Mouse (Mus musculus): ENCODE data around the gene Psmd2. TPM values are rescaled to one million over a fixed set of nuclear protein-coding genes. Genes with fewer than 3 reads are reported as not detected.

The Psmd2 gene
- polyA plus RNA-seq, 1 experiment from 2014 or later = 520 TPM

DNA sequence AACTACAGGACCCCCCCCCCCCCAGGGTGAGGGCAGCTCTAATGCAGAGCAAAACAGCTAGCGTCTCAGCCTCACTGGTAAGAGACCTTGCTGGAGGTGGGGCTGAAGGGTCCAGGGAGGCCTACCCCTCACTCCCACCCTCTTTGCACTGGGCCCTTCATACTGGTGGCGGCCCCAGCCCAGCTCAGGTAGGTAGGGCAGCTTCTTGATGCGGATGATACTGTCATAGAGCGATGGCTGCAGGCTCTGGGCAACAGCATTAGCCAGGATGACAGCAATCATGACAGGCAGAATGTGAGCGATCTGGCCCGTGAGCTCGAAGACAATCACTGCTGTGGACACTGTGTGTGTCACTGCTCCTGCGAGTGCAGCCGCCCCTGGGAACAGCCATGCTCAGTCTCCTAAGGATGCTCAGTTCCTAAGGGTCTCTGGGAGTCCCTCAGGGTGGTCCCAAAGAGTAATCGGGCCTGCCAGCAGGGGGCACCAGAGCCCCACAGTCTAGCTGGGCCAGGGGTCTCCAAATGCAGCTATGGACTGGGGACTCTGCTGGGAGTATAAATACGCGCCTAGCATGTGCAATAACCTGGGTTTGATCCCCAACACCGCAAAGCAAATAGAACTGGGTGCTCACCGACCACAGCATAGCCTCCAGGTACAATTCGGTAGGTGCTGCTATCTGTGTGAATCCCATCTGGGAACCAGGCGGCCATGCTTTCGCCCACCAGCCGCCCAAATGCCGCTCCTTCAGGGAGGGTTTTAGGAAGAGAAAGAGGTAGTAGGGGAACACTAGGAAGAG, 57.7 kb downstream of the Psmd2 start:
- no peaks in the 10 kb centered on the region for H3K27me3 ChIP-seq (replicated peaks; ENCODE audit: low read depth, poor library complexity, severe bottlenecking)
- DNase-seq (ENCODE audit: low spot score) = peak; percentile 82
- no peak overlapping the region for H3K4me3 ChIP-seq
- H3K27ac ChIP-seq (replicated peaks) = no peak overlapping the region
- peaks cover 11% of the 10 kb centered on the region for H3K4me1 ChIP-seq
- H3K36me3 ChIP-seq (replicated peaks) = peaks cover 95% of the 10 kb centered on the region
- WGBS = 74% methylated on average over 19 of the region's 19 CpGs
- no peaks in the 10 kb centered on the region for H3K9me3 ChIP-seq

DNA sequence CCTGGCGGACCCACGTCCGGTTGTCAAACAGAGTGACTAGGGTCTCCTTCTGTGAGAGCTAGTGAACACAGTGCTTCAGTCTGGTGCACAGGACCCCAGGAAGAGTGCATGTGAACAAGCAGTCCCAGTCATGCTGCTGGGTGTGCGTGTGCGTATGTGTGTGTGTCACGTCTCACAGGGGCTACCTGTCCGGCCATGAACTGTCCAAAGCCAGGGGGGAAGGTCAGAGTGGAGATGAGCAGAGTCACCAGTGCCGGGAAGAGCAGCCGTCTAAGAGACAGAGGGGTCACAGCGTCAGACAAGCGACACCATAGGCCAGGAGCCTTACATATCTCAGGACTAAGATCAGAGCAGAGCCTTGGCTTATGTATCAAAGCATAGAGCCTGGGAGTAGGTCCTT, 58.9 kb downstream of the Psmd2 start:
- no peaks in the 10 kb centered on the region; the same call in 1 of the 2 replicates for H3K27me3 ChIP-seq (replicated peaks; ENCODE audit: low read depth, poor library complexity, severe bottlenecking)
- peaks cover 23% of the 10 kb centered on the region for H3K4me1 ChIP-seq
- no peak overlapping the region for H3K27ac ChIP-seq (replicated peaks)
- peaks cover 83% of the 10 kb centered on the region for H3K36me3 ChIP-seq (replicated peaks)
- no peak for DNase-seq (ENCODE audit: low spot score)
- H3K9me3 ChIP-seq = no peaks in the 10 kb centered on the region
- no peak overlapping the region for H3K4me3 ChIP-seq
- 92% methylated on average over 11 of the region's 11 CpGs for WGBS

DNA sequence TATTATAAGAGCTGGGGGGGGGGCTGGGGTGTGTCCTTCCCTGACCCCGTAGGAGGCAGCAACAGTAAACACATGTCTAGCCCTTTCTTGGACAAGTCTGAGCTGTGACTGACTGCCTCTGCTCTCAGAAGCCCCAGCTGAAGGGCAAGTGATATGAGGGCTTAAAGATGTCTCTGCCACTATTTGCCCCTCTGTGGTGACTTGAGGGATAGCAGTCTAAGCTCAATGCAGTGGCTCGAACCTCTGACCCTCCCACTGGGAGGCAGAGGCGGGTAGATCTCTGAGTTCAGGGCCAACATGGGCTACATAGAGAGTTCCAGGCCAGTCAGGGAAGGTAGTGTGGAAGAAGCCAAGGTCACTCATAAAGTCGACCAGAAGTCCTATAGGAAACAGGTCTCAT, 59.4 kb downstream of the Psmd2 start:
- peaks cover 27% of the 10 kb centered on the region for H3K4me1 ChIP-seq
- no peaks in the 10 kb centered on the region; the same call in 1 of the 2 replicates for H3K27me3 ChIP-seq (replicated peaks; ENCODE audit: low read depth, poor library complexity, severe bottlenecking)
- H3K4me3 ChIP-seq = no peak overlapping the region
- no peaks in the 10 kb centered on the region for H3K9me3 ChIP-seq
- DNase-seq (ENCODE audit: low spot score) = no peak
- no peak overlapping the region for H3K27ac ChIP-seq (replicated peaks)
- 89% methylated on average over 4 of the region's 4 CpGs for WGBS
- H3K36me3 ChIP-seq (replicated peaks) = peaks cover 79% of the 10 kb centered on the region

DNA sequence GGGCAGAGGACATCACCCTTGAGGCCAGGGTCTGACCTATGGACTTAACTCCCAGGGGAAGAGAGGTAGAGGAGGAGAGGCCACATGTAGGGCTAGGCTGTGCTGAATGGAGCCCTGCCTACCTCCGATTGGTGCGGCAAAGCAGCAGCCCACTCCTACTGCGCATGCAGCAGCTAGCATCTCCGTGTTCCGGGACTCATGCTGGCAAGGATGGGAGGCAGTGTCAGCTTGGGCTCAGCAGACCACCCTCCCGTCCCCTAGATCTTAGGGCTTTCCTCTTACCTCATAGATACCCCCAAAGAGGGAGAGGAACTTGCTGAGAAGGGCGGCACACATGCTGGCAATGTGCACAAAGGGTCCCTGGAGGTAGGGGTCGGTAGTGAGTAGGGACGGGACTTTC, 60.7 kb downstream of the Psmd2 start:
- no peaks in the 10 kb centered on the region; the same call in 1 of the 2 replicates for H3K27me3 ChIP-seq (replicated peaks; ENCODE audit: low read depth, poor library complexity, severe bottlenecking)
- 79% methylated on average over 9 of the region's 9 CpGs for WGBS
- peaks cover 40% of the 10 kb centered on the region for H3K4me1 ChIP-seq
- peaks cover 65% of the 10 kb centered on the region for H3K36me3 ChIP-seq (replicated peaks)
- H3K27ac ChIP-seq (replicated peaks) = no peak overlapping the region
- H3K9me3 ChIP-seq = no peaks in the 10 kb centered on the region
- no peak overlapping the region for H3K4me3 ChIP-seq
- no peak for DNase-seq (ENCODE audit: low spot score)

DNA sequence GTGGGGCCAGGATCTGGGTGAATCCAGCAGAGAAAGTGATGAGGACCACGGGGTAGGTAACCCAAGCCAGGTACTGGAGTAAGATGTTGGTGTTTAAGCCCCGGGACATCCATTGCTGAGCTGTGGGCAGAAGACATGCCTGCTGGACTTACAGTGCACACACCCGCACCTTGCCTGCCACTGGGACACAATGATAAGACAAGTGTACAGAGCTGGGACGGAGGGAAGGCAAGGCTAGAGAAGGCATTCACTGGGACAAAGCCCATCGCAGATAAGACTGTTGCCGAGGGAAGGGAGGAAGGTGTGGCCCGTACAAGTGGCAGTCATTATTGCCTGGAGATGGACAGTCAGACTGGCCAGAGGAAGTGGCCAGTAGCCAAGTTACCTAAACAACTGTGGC, 61.4 kb downstream of the Psmd2 start:
- H3K9me3 ChIP-seq = no peaks in the 10 kb centered on the region
- H3K36me3 ChIP-seq (replicated peaks) = peaks cover 58% of the 10 kb centered on the region

More for the DNA sequence above, 61.4 kb downstream of the Psmd2 start:
- H3K4me1 ChIP-seq = peaks cover 44% of the 10 kb centered on the region
- 85% methylated on average over 7 of the region's 7 CpGs for WGBS
- DNase-seq (ENCODE audit: low spot score) = no peak
- no peaks in the 10 kb centered on the region; the same call in 1 of the 2 replicates for H3K27me3 ChIP-seq (replicated peaks; ENCODE audit: low read depth, poor library complexity, severe bottlenecking)
- H3K4me3 ChIP-seq = no peak overlapping the region
- H3K27ac ChIP-seq (replicated peaks) = no peak overlapping the region

MicroRNAs encoded within 50 kb of the gene (microRNA counts, 519-probe panel; counts per million panel counts)
- microRNA mmu-miR-1224 = 5,722 counts per million, percentile 92 among the panel's probes with 10 or more counts

Small RNAs within 50 kb of the gene (microRNA-seq; reads per million reads assigned to microRNA genes)
- 2.1 reads per million for gene Mir1224

Other genes with a start within 250 kb of the Psmd2 start
- 63.9 and 64.3 TPM in 2 replicates for gene Abcc5, start 225.3 kb upstream of the Psmd2 start, polyA plus RNA-seq (2016; fragmentation: Nextera tagmentation; extraction: Ambion mirVana)
- 157 and 169 TPM in 2 replicates for gene Eif2b5, start 152.8 kb upstream of the Psmd2 start, polyA plus RNA-seq (2016; fragmentation: Nextera tagmentation; extraction: Ambion mirVana)
- gene Dvl3, start 134.7 kb upstream of the Psmd2 start, polyA plus RNA-seq (2016; fragmentation: Nextera tagmentation; extraction: Ambion mirVana) = 33.0 and 35.1 TPM in 2 replicates
- 604 and 650 TPM in 2 replicates for gene Ap2m1, start 116.2 kb upstream of the Psmd2 start, polyA plus RNA-seq (2016; fragmentation: Nextera tagmentation; extraction: Ambion mirVana)
- gene Abcf3, start 103.1 kb upstream of the Psmd2 start, polyA plus RNA-seq (2016; fragmentation: Nextera tagmentation; extraction: Ambion mirVana) = 57.2 and 59.6 TPM in 2 replicates
- 2.0 and 3.0 TPM in 2 replicates for gene Vwa5b2, start 62.2 kb upstream of the Psmd2 start, polyA plus RNA-seq (2016; fragmentation: Nextera tagmentation; extraction: Ambion mirVana)
- 45.0 and 45.8 TPM in 2 replicates for gene Eef1akmt4, start 40.1 kb upstream of the Psmd2 start, polyA plus RNA-seq (2016; fragmentation: Nextera tagmentation; extraction: Ambion mirVana)
- 0.49 TPM in 1 of 2 replicates, not detected in the other for gene Gm49333, start 40.0 kb upstream of the Psmd2 start, polyA plus RNA-seq (2016; fragmentation: Nextera tagmentation; extraction: Ambion mirVana)
- gene Alg3, start 39.9 kb upstream of the Psmd2 start, polyA plus RNA-seq (2016; fragmentation: Nextera tagmentation; extraction: Ambion mirVana) = 53.9 and 59.2 TPM in 2 replicates
- gene Camk2n2, start 30.4 kb upstream of the Psmd2 start, polyA plus RNA-seq (2016; fragmentation: Nextera tagmentation; extraction: Ambion mirVana) = 1.4 TPM in 2 replicates
- 3.3 and 4.1 TPM in 2 replicates for gene Ece2, start 21.8 kb upstream of the Psmd2 start, polyA plus RNA-seq (2016; fragmentation: Nextera tagmentation; extraction: Ambion mirVana)
- gene Eif4g1, start 16.7 kb downstream of the Psmd2 start, polyA plus RNA-seq (2016; fragmentation: Nextera tagmentation; extraction: Ambion mirVana) = 251 and 260 TPM in 2 replicates
- 2.9 and 4.8 TPM in 2 replicates for gene Fam131a, start 41.6 kb downstream of the Psmd2 start, polyA plus RNA-seq (2016; fragmentation: Nextera tagmentation; extraction: Ambion mirVana)
- 151 and 153 TPM in 2 replicates for gene Polr2h, start 66.0 kb downstream of the Psmd2 start, polyA plus RNA-seq (2016; fragmentation: Nextera tagmentation; extraction: Ambion mirVana)
- gene Clcn2, start 66.1 kb downstream of the Psmd2 start, polyA plus RNA-seq (2016; fragmentation: Nextera tagmentation; extraction: Ambion mirVana) = 13.9 and 15.9 TPM in 2 replicates
- 1.3 and 1.4 TPM in 2 replicates for gene Chrd, start 81.5 kb downstream of the Psmd2 start, polyA plus RNA-seq (2016; fragmentation: Nextera tagmentation; extraction: Ambion mirVana)
- 0.44 and 0.72 TPM in 2 replicates for gene Thpo, start 82.9 kb downstream of the Psmd2 start, polyA plus RNA-seq (2016; fragmentation: Nextera tagmentation; extraction: Ambion mirVana)

Data from embryonic facial prominence, embryonic 10.5 days (tissue).